Mouse (Mus musculus): ENCODE measurements around the gene Prdm10. TPM values are rescaled to one million over a fixed set of nuclear protein-coding genes. Genes with fewer than 3 reads are reported as not detected.

Gene Prdm10
- 5.0 and 9.6 TPM in 2 replicates for polyA plus RNA-seq (2011; ENCODE audit: insufficient read depth, insufficient read length, low replicate concordance, missing spikeins)

GRCm38 (mm10) chr9:31280366-31281010, at the start of gene Prdm10:
Prdm10 (plus strand) TSS chr9:31280538.
- Histone ChIP-seq H3K4me3 (replicated peaks; ENCODE audit: control insufficient read depth, low read depth, low read length) (peak within 1 kb of the TSS; percentile 88), H3K27ac (ENCODE audit: control insufficient read depth, insufficient read depth, low read depth, low read length, poor library complexity) (peak within 1 kb of the TSS; percentile 98), H3K4me1 (ENCODE audit: control insufficient read depth, insufficient read depth, low read length) (no peaks in the 10 kb centered on the region)
- under 1% methylated on average over 45 of the region's 45 CpGs for WGBS
- TF ChIP-seq POLR2A (IDR thresholded peaks at IDR 0.05; ENCODE audit: borderline replicate concordance, control insufficient read depth, low read depth, low read length) (peak; percentile 66; the same call in 1 of the 2 replicates), CTCF (IDR thresholded peaks at IDR 0.05; ENCODE audit: control insufficient read depth, insufficient read depth, low read length) (no peak)

GRCm38 (mm10) chr9:31235030-31235429, 45.3 kb upstream of the Prdm10 start:
- TF ChIP-seq CTCF (IDR thresholded peaks at IDR 0.05; ENCODE audit: control insufficient read depth, insufficient read depth, low read length) (no peak), POLR2A (IDR thresholded peaks at IDR 0.05; ENCODE audit: borderline replicate concordance, control insufficient read depth, low read depth, low read length) (no peak)
- H3K4me3 ChIP-seq (replicated peaks; ENCODE audit: control insufficient read depth, low read depth, low read length) = no peak overlapping the region
- H3K4me1 ChIP-seq (ENCODE audit: control insufficient read depth, insufficient read depth, low read length) = no peaks in the 10 kb centered on the region
- 57% methylated on average over 4 of the region's 4 CpGs for WGBS
- no peak overlapping the region for H3K27ac ChIP-seq (ENCODE audit: control insufficient read depth, insufficient read depth, low read depth, low read length, poor library complexity)

GRCm38 (mm10) chr9:31235489-31235888, 44.8 kb upstream of the Prdm10 start:
- 78% methylated on average over 9 of the region's 9 CpGs for WGBS
- no peaks in the 10 kb centered on the region for H3K4me1 ChIP-seq (ENCODE audit: control insufficient read depth, insufficient read depth, low read length)
- no peak overlapping the region for H3K27ac ChIP-seq (ENCODE audit: control insufficient read depth, insufficient read depth, low read depth, low read length, poor library complexity)
- TF ChIP-seq CTCF (IDR thresholded peaks at IDR 0.05; ENCODE audit: control insufficient read depth, insufficient read depth, low read length) = no peak
- TF ChIP-seq POLR2A (IDR thresholded peaks at IDR 0.05; ENCODE audit: borderline replicate concordance, control insufficient read depth, low read depth, low read length) = no peak
- no peak overlapping the region for H3K4me3 ChIP-seq (replicated peaks; ENCODE audit: control insufficient read depth, low read depth, low read length)

- Histone ChIP-seq H3K27ac (ENCODE audit: control insufficient read depth, insufficient read depth, low read depth, low read length, poor library complexity) (no peak overlapping the region), H3K4me1 (ENCODE audit: control insufficient read depth, insufficient read depth, low read length) (no peaks in the 10 kb centered on the region), H3K4me3 (replicated peaks; ENCODE audit: control insufficient read depth, low read depth, low read length) (no peak overlapping the region)
- 81% methylated on average over 5 of the region's 5 CpGs for WGBS
- TF ChIP-seq CTCF (IDR thresholded peaks at IDR 0.05; ENCODE audit: control insufficient read depth, insufficient read depth, low read length) (no peak), POLR2A (IDR thresholded peaks at IDR 0.05; ENCODE audit: borderline replicate concordance, control insufficient read depth, low read depth, low read length) (no peak)
Measured at GRCm38 (mm10) chr9:31236079-31236478, 44.3 kb upstream of the Prdm10 start.

- TF ChIP-seq CTCF (IDR thresholded peaks at IDR 0.05; ENCODE audit: control insufficient read depth, insufficient read depth, low read length) = no peak
- no peak for TF ChIP-seq POLR2A (IDR thresholded peaks at IDR 0.05; ENCODE audit: borderline replicate concordance, control insufficient read depth, low read depth, low read length)
- WGBS = 82% methylated on average over 2 of the region's 2 CpGs
- no peak overlapping the region for H3K27ac ChIP-seq (ENCODE audit: control insufficient read depth, insufficient read depth, low read depth, low read length, poor library complexity)
- H3K4me1 ChIP-seq (ENCODE audit: control insufficient read depth, insufficient read depth, low read length) = no peaks in the 10 kb centered on the region
- no peak overlapping the region for H3K4me3 ChIP-seq (replicated peaks; ENCODE audit: control insufficient read depth, low read depth, low read length)
Measured at GRCm38 (mm10) chr9:31238526-31238925, 41.8 kb upstream of the Prdm10 start.

- Histone ChIP-seq H3K27ac (ENCODE audit: control insufficient read depth, insufficient read depth, low read depth, low read length, poor library complexity) (no peak overlapping the region), H3K4me3 (replicated peaks; ENCODE audit: control insufficient read depth, low read depth, low read length) (no peak overlapping the region), H3K4me1 (ENCODE audit: control insufficient read depth, insufficient read depth, low read length) (peaks cover 1% of the 10 kb centered on the region; the same call in 1 of the 2 replicates)
- no peak for TF ChIP-seq POLR2A (IDR thresholded peaks at IDR 0.05; ENCODE audit: borderline replicate concordance, control insufficient read depth, low read depth, low read length)
- 83% methylated on average over 2 of the region's 2 CpGs for WGBS
Measured at GRCm38 (mm10) chr9:31239551-31239950, 40.8 kb upstream of the Prdm10 start.

GRCm38 (mm10) chr9:31240522-31241207, 39.7 kb upstream of the Prdm10 start:
- Histone ChIP-seq H3K27ac (ENCODE audit: control insufficient read depth, insufficient read depth, low read depth, low read length, poor library complexity) (no peak overlapping the region), H3K4me1 (ENCODE audit: control insufficient read depth, insufficient read depth, low read length) (peaks cover 1% of the 10 kb centered on the region; the same call in 1 of the 2 replicates), H3K4me3 (replicated peaks; ENCODE audit: control insufficient read depth, low read depth, low read length) (no peak overlapping the region)
- TF ChIP-seq POLR2A (IDR thresholded peaks at IDR 0.05; ENCODE audit: borderline replicate concordance, control insufficient read depth, low read depth, low read length) (no peak), CTCF (IDR thresholded peaks at IDR 0.05; ENCODE audit: control insufficient read depth, insufficient read depth, low read length) (no peak)
- WGBS = 91% methylated on average over 8 of the region's 8 CpGs

- Histone ChIP-seq H3K4me1 (ENCODE audit: control insufficient read depth, insufficient read depth, low read length) (peaks cover 1% of the 10 kb centered on the region; the same call in 1 of the 2 replicates), H3K27ac (ENCODE audit: control insufficient read depth, insufficient read depth, low read depth, low read length, poor library complexity) (no peak overlapping the region), H3K4me3 (replicated peaks; ENCODE audit: control insufficient read depth, low read depth, low read length) (no peak overlapping the region)
- TF ChIP-seq CTCF (IDR thresholded peaks at IDR 0.05; ENCODE audit: control insufficient read depth, insufficient read depth, low read length) (no peak), POLR2A (IDR thresholded peaks at IDR 0.05; ENCODE audit: borderline replicate concordance, control insufficient read depth, low read depth, low read length) (no peak)
- WGBS = 89% methylated on average over 7 of the region's 7 CpGs
Measured at GRCm38 (mm10) chr9:31241208-31241699, 39.1 kb upstream of the Prdm10 start.
